Mouse (Mus musculus) ES-E14 (cell line): Measurements from ENCODE around the gene P2rx2. TPM values are rescaled to one million over a fixed set of nuclear protein-coding genes. Genes with fewer than 3 reads are reported as not detected.

Experiments used
- DNase-seq: peaks from one replicate; pipeline ENCODE4 v3.0.0-alpha.2; 2013; ENCODE audit warnings: low read depth, low spot score
- H3K27ac ChIP-seq: 2 replicates; pipeline ENCODE4 v1.5.1; 2012; ENCODE audit warnings: low read depth, mild to moderate bottlenecking, low read length, moderate library complexity, mixed read lengths; ENCODE audit not compliant: poor library complexity, insufficient read depth, severe bottlenecking
- H3K36me3 ChIP-seq: 2 replicates; pipeline ENCODE4 v1.6.1; 2012; ENCODE audit warnings: mild to moderate bottlenecking, low read length, moderate library complexity, mixed read lengths; ENCODE audit not compliant: control insufficient read depth, poor library complexity, insufficient read depth, severe bottlenecking
- H3K4me1 ChIP-seq, 2 experiments: fragments of 150-350 bp in 1 of 2; sonication (generic) in 1 of 2; 2 replicates each; pipeline ENCODE4 v1.6.1; 2012; ENCODE audit warnings: low read length in 2 of 2, mild to moderate bottlenecking in 1 of 2, mixed read lengths in 1 of 2; ENCODE audit not compliant: control insufficient read depth in 2 of 2, insufficient read depth in 2 of 2, poor library complexity in 1 of 2
- H3K4me3 ChIP-seq, 2 experiments: fragments of 150-350 bp in 1 of 2; sonication (generic) in 1 of 2; 2 replicates each; pipeline ENCODE4 v1.5.1; 2012; ENCODE audit warnings: low read length in 2 of 2, low read depth in 1 of 2, mild to moderate bottlenecking in 1 of 2, mixed read lengths in 1 of 2; ENCODE audit not compliant: insufficient read depth in 1 of 2, poor library complexity in 1 of 2, severe bottlenecking in 1 of 2
- H3K9ac ChIP-seq: 2 replicates; pipeline ENCODE4 v1.6.1; 2012; ENCODE audit warnings: low read depth, mild to moderate bottlenecking, low read length, mixed read lengths; ENCODE audit not compliant: poor library complexity, insufficient read depth, severe bottlenecking
- H3K9me3 ChIP-seq: fragments of 150-350 bp; sonication (generic); 2 replicates; pipeline ENCODE4 v1.6.1; 2012; ENCODE audit warnings: low read depth, mild to moderate bottlenecking, low read length; ENCODE audit not compliant: control insufficient read depth, insufficient read depth
- CHD2 ChIP-seq: IDR thresholded peaks from 2 replicates; pipeline ENCODE4 v1.6.1; 2014; ENCODE audit warnings: mild to moderate bottlenecking, low read depth, low read length, inconsistent platforms
- HCFC1 ChIP-seq: IDR thresholded peaks from 2 replicates; pipeline ENCODE4 v1.6.1; 2012; ENCODE audit warnings: low read length, inconsistent platforms, borderline replicate concordance; ENCODE audit not compliant: insufficient read depth
- MAFK ChIP-seq: IDR thresholded peaks from 2 replicates; pipeline ENCODE4 v1.6.1; 2014; ENCODE audit warnings: mild to moderate bottlenecking, low read depth, low read length, inconsistent platforms; ENCODE audit not compliant: insufficient read depth
- ZC3H11A ChIP-seq: IDR thresholded peaks from 2 replicates; pipeline ENCODE4 v1.6.1; 2012; ENCODE audit warnings: low read depth, mild to moderate bottlenecking, inconsistent platforms, low read length, borderline replicate concordance
- ZNF384 ChIP-seq: IDR thresholded peaks from 2 replicates; pipeline ENCODE4 v1.6.1; 2012; ENCODE audit warnings: low read depth, low read length, inconsistent platforms
- in situ Hi-C, 2 experiments: fragments of 600-800 bp; cut with MboI; formaldehyde crosslinking; loops; one replicate each; pipeline ENCODE4 v1.15.1; 2025; ENCODE audit warnings: low sequenced_read_pairs in 2 of 2, inconsistent platforms in 1 of 2; ENCODE audit not compliant: unreplicated experiment in 2 of 2
- total RNA-seq: library from RNA; depleted of rRNA; stranded (reverse); fragments of 300-350 nt; gene quantifications from 2 replicates; pipeline ENCODE4 v1.2.3, GENCODE M21; 2012; rRNA removed

The P2rx2 gene
- 1.3 and 2.2 TPM in 2 replicates for total RNA-seq

DNA sequence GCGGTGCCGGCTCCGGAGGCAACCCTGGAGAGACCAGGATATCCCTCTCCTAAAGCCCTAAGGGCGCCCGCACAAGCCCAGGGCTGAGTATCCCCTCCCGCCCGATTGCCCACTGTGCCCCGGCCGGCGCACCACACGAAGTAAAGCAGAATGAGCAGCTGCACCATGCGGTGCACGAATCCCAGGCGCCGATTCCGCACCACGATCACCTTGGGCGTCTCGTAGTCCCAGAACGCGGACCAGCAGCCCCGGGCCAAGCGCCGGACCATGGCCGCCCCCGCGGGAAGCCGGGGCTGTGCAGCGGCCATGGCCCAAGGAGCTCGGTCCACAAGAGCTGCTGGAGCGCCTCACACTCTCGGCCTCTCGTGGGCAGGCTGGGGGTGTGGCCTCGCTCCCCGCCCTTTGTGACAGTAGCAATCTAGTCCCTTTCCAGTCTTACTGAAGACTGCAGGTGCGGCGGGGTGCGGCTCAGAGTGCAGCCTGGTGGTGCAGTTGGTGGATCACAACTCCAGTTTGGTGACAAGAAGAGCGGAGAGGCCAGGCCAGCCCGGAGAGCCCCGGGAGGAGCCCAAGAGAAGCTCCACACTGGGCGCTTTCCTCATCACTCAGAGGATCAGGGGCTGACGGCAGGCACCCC lies at the start of gene P2rx2:
Gene P2rx2, minus strand, starts transcription at position 565 of the 637 bp plus-strand sequence.
- no peak for TF ChIP-seq MAFK
- TF ChIP-seq ZC3H11A, result no peak
- TF ChIP-seq HCFC1, result no peak
- no peak for TF ChIP-seq CHD2
- TF ChIP-seq ZNF384, result no peak
- Histone ChIP-seq H3K4me1 (peaks cover 6 to 14% of the 10 kb centered on the region in 2 experiments; a peak in 3 of 4 replicates), H3K9ac (peak within 1 kb of the TSS; percentile 48), H3K36me3 (peaks cover 3% of the 10 kb centered on the region), H3K4me3 (peak within 1 kb of the TSS; percentile 59 to 68), H3K27ac (no peak within 1 kb of the TSS), H3K9me3 (no peaks in the 10 kb centered on the region)
- in situ Hi-C loops, result no loop called here
- no peak for DNase-seq

GRCm38 (mm10) chr5:110392727-110393126 lies 49.7 kb upstream of the P2rx2 start:
- Histone ChIP-seq H3K9ac (no peak overlapping the region), H3K9me3 (no peaks in the 10 kb centered on the region), H3K4me1 (no peaks in the 10 kb centered on the region), H3K4me3 (no peak overlapping the region), H3K36me3 (no peaks in the 10 kb centered on the region), H3K27ac (no peak overlapping the region)
- no peak for DNase-seq
- TF ChIP-seq ZNF384 (no peak), ZC3H11A (no peak), MAFK (no peak), CHD2 (no peak), HCFC1 (no peak)
- in situ Hi-C loops, result no loop called here

DNA sequence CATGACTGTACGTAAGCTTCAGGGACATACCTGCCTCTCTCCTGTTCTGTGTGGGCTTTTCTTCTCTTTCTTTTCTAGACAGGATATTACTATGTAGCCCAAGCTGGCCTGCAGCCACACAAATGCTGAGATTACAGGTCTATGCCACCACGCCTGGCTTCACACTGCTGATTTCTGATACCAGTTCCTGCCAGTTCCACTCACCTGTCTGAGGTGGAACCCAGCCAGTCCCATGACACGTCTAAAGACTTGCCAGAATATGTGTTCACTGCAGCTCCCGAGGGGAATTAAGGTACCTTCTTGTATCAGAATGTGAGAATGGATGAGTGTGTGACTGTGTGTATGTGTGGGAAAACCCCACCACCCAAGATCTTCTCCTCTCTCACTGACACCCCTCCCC lies 47.6 kb upstream of the P2rx2 start:
- H3K4me1 ChIP-seq, result peaks cover 0 to 2% of the 10 kb centered on the region in 2 experiments; a peak in 1 of 4 replicates
- DNase-seq, result no peak
- no peak overlapping the region for H3K27ac ChIP-seq
- TF ChIP-seq MAFK, result no peak
- no peak for TF ChIP-seq HCFC1
- TF ChIP-seq CHD2, result no peak
- no peak for TF ChIP-seq ZNF384
- TF ChIP-seq ZC3H11A, result no peak
- no peak overlapping the region for H3K9ac ChIP-seq
- H3K4me3 ChIP-seq, result no peak overlapping the region
- H3K36me3 ChIP-seq, result no peaks in the 10 kb centered on the region
- H3K9me3 ChIP-seq, result no peaks in the 10 kb centered on the region
- in situ Hi-C loops, result no loop called here

GRCm38 (mm10) chr5:110387332-110387731 lies 44.3 kb upstream of the P2rx2 start:
- in situ Hi-C loops, result no loop called here
- Histone ChIP-seq H3K4me1 (peaks cover 0 to 7% of the 10 kb centered on the region in 2 experiments; a peak in 1 of 4 replicates), H3K9me3 (no peaks in the 10 kb centered on the region), H3K27ac (no peak overlapping the region), H3K36me3 (no peaks in the 10 kb centered on the region; the same call in 1 of the 2 replicates), H3K9ac (peak overlapping the region; percentile 30; the same call in 1 of the 2 replicates), H3K4me3 (peak overlapping the region; percentile 73 to 82)
- TF ChIP-seq ZNF384 (no peak), HCFC1 (no peak), MAFK (no peak), ZC3H11A (no peak), CHD2 (no peak)
- no peak for DNase-seq
